24 mouse cellular contexts compared by ENCODE assay signal in genomic region chr3:55465785-55466184, GRCm38 (mm10). TPM values are rescaled to one million over a fixed set of nuclear protein-coding genes. Genes with fewer than 3 reads are reported as not detected.
DNase-seq lines count a peak whose midpoint lies in the region; ATAC-seq and TF ChIP-seq lines count a peak whose summit lies in the region.
"Had no signal": no experiment of that assay in that cellular context is flagged by ENCODE, and none has a peak within 500 bp of the region (broad histone marks: within the 10 kb centered on the region; RNA-seq: fewer than 3 reads in every experiment).

No protein-coding gene starts in this region.

- H3K9ac ChIP-seq in intestine, embryonic 15.5 days = no peak overlapping the region
- H3K9ac ChIP-seq: heart, embryonic 15.5 days; hindbrain, embryonic 13.5 days; liver, embryonic 13.5 days; stomach, embryonic 15.5 days had no signal

- H3K9me3 ChIP-seq in intestine, embryonic 15.5 days = no peaks in the 10 kb centered on the region
- H3K9me3 ChIP-seq: forebrain, embryonic 10.5 days; heart, embryonic 15.5 days; hindbrain, embryonic 13.5 days; liver, embryonic 13.5 days; stomach, embryonic 15.5 days had no signal

- peak; percentile 65 to 70 for DNase-seq in frontal cortex, postnatal 36 days (ENCODE audit: low spot score in 2 of 2)
- no peak for DNase-seq in frontal cortex, postnatal 25 days (ENCODE audit: low spot score in 2 of 2)
- DNase-seq in layer of hippocampus, adult 2 months (ENCODE audit: low spot score in 2 of 2) = peak in 1 of 2 experiments; percentile 61
- no peak for DNase-seq in layer of hippocampus, postnatal 36 days
- DNase-seq in right cerebral cortex, adult 2 months (ENCODE audit: low spot score in 2 of 2) = peak; percentile 72 to 78
- DNase-seq in right cerebral cortex, postnatal 14 days = no peak
- DNase-seq: adrenal gland, adult 2 months; heart, adult 18-20 months; liver, embryonic 13.5 days; spleen, adult 18-20 months had no signal

- no peaks in the 10 kb centered on the region for H3K27me3 ChIP-seq in intestine, embryonic 15.5 days (replicated peaks)
- H3K27me3 ChIP-seq: heart, embryonic 15.5 days; hindbrain, embryonic 13.5 days; stomach, embryonic 15.5 days had no signal

- peak overlapping the region; percentile 98 for H3K27ac ChIP-seq in layer of hippocampus, adult 2 months
- no peak overlapping the region for H3K27ac ChIP-seq in intestine, embryonic 15.5 days
- H3K27ac ChIP-seq: heart, embryonic 15.5 days; hindbrain, embryonic 13.5 days; liver, embryonic 13.5 days; stomach, embryonic 15.5 days had no signal

- H3K4me1 ChIP-seq in intestine, embryonic 15.5 days (replicated peaks) = no peaks in the 10 kb centered on the region
- H3K4me1 ChIP-seq: liver, embryonic 13.5 days had no signal

- TF ChIP-seq CTCF in layer of hippocampus, adult 2 months (conservative IDR thresholded peaks at IDR 0.05) = no peak

- no peak for ATAC-seq in intestine, embryonic 15.5 days
- ATAC-seq in erythroblast, adult 5-6 weeks (replicated peaks; ENCODE audit: low FRiP score, poor library complexity, severe bottlenecking) = no peak
- ATAC-seq: midbrain, embryonic 16.5 days had no signal

- no peaks in the 10 kb centered on the region for H3K36me3 ChIP-seq in intestine, embryonic 15.5 days
- H3K36me3 ChIP-seq: forebrain, embryonic 10.5 days; G1E; heart, embryonic 15.5 days; hindbrain, embryonic 13.5 days; liver, embryonic 13.5 days; stomach, embryonic 15.5 days had no signal

- 72% methylated on average over 8 of the region's 8 CpGs for WGBS in intestine, embryonic 15.5 days

- H3K4me2 ChIP-seq in intestine, embryonic 15.5 days (replicated peaks) = no peak overlapping the region
- H3K4me2 ChIP-seq: heart, embryonic 15.5 days; hindbrain, embryonic 13.5 days; liver, embryonic 13.5 days; stomach, embryonic 15.5 days had no signal

- peak overlapping the region; percentile 60 for H3K4me3 ChIP-seq in layer of hippocampus, adult 2 months
- no peak overlapping the region for H3K4me3 ChIP-seq in intestine, embryonic 15.5 days (replicated peaks)
- H3K4me3 ChIP-seq: forebrain, embryonic 10.5 days; heart, embryonic 15.5 days; hindbrain, embryonic 13.5 days; liver, embryonic 13.5 days; stomach, embryonic 15.5 days had no signal

RNA-seq across cellular contexts. Expression of gene Gm21954, which starts 6.2 kb away (rescaled TPM):
- total RNA-seq in layer of hippocampus, adult 2 months (2021) = not detected
- total RNA-seq in layer of hippocampus, postnatal 36 days (2021) = not detected
- polyA plus RNA-seq in intestine, embryonic 15.5 days (2015; fragmentation: Nextera tagmentation; extraction: Ambion mirVana) = not detected in 2 replicates
- total RNA-seq in erythroblast, adult 5-6 weeks (2015; ENCODE audit: low replicate concordance) = not detected in 2 replicates
- total RNA-seq in erythroblast, adult 5-6 weeks (2017; ENCODE audit: low replicate concordance) = not detected in 2 replicates
- total RNA-seq: adrenal gland, adult 2 months; G1E; gastrocnemius, adult 18-20 months; heart, adult 18-20 months; megakaryocyte progenitor cell, adult 5-6 weeks had no signal
- polyA plus RNA-seq: adrenal gland, adult 2 months; embryonic facial prominence, embryonic 11.5 days; forebrain, embryonic 10.5 days; G1E; heart, embryonic 15.5 days; hindbrain, embryonic 13.5 days; kidney, embryonic 14.5 days; liver, embryonic 13.5 days; lung, embryonic 16.5 days; midbrain, embryonic 16.5 days; neural tube, embryonic 11.5 days; stomach, embryonic 15.5 days had no signal

Comparison
In these comparisons a context has a peak if more than half of its experiments do, and no peak if none do; other contexts are left out.
1. DNase-seq: peak in frontal cortex, postnatal 36 days (2 of 2) and right cerebral cortex, adult 2 months (2 of 2); none in frontal cortex, postnatal 25 days (0 of 2), layer of hippocampus, postnatal 36 days (0 of 2) and right cerebral cortex, postnatal 14 days (single experiment).